Mouse (Mus musculus): ENCODE data around the gene Rhbdl1.

The Rhbdl1 gene

DNA sequence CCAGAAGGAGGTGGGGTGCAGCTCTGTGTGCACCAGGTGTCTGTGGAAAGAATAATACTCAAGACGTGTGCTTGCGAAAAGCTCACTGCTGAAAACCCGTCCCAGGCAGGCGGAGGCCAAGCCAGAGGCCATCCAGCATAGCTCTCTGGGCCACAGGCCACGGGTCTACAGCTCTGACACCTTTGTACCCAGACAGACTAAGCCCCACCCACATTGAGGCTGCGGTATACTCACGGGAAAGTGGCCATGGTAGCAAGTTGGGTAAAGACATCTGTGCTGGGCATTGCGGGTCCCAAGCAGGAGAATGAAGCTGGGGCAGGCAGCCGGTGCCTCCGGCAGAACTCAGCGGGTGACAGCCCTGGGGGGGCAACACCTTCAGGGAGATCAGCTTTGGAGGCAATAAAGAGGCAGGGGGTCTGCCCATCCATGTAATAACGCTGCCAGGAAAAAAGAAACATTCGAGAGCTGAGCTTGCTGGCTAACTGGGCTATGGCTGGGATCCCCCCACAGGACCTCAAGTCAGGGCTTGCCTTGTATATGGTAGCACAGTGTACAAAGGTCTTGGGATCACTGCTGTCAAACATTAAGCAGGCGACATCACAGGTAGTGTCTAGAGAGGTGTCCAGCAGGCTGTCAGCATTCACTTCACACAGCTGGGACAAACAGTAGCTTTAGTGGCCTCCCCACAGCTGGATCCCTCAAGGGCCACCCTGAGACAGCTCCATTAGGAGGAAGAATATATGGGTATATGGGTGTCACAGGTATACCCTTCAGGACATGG lies 2.5 kb upstream of the Rhbdl1 start:
- no peak for DNase-seq (ENCODE audit: low spot score)

DNA sequence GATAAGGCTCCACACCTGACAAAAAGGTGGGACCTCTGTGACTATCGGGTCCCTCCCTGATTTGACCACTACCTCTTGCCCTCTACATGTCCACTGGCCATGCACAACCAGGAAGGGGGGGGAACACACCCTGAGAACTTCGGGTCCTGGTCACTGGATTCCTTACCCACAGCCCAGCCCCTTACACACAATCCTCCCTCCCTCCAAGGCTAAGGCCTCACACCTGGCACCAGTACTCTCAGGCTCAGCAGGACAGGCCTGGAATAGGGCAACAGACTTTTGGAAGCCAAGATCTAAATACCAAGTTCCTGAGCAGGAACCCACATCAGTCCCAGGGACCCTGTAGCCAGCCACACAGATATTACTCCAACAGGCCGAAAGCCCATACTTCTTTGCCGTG lies 1.8 kb upstream of the Rhbdl1 start:
- no peak for DNase-seq (ENCODE audit: low spot score)

DNA sequence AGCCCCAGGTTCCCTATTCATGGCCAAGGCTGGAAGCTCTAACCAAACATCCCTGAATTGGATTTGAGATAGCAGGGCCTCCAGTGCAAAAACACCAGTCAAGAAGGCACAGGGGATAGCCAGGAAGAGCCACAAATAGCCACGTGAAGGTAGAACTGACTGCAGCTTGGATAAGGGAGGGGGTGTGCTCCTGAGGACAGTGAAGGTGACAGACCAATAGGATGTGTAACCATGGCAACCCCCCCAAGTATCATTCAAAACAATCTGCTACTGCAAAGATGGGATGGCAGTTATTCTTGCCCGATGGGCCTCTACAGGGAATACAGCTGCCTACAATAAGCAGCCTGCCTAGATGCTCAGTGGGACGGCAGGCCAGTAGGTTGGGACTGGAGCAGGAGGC lies 438 bp upstream of the Rhbdl1 start:
- DNase-seq (ENCODE audit: low spot score), result no peak

DNA sequence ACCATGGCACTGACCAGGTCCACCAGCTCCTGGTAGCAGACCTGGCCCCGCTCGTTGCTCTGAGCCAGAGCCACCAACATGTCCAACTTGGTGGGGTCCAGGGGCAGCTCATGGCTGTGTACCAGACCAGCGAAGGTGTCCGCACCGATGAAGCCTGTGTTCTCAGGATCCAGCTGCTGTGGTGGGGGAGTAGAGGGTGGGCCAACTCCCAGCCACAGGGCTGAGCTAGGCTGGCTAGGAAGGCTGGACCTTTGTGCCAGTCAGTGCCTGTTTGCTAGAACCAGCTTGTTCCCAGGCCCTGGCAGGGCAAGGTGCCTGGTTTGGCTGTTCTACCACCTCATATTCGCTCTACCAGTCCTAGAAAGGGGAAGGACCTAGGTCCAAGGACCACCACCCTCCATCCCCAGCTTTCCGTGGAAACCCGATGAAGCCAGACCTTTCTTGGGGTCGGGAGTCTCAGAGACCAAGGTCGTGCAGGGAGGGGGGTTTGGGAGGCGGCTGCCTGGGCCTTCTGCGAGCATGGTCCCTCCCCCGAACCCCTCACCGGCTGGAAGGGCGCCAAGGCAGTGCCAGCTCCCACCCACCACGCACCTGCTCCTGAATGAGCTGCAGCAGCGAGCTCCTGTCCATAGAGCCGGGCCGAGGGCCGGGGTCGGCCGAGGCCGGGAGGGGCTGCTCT lies 559 bp downstream of the Rhbdl1 start:
- no peak for DNase-seq (ENCODE audit: low spot score)

DNA sequence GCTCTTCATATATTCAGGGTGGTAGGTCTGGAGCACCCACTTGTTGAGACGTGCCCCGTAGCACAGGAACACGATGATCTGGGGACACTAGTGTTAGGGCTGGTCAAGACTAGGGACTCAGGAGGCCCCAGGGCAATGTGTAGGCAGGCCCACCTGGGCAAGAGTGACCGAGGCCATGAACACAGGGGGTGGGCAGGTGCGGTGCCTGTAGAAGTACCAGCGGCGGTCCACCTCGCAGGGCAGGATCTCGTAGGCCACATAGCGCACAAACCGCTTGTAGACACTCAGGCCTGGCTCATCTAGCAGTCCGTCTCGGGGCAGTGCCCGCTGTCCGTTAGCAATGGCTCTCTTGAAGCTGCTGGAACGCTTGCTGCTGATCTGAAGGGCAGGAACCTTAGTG lies 1.3 kb downstream of the Rhbdl1 start:
- no peak for DNase-seq (ENCODE audit: low spot score)

DNA sequence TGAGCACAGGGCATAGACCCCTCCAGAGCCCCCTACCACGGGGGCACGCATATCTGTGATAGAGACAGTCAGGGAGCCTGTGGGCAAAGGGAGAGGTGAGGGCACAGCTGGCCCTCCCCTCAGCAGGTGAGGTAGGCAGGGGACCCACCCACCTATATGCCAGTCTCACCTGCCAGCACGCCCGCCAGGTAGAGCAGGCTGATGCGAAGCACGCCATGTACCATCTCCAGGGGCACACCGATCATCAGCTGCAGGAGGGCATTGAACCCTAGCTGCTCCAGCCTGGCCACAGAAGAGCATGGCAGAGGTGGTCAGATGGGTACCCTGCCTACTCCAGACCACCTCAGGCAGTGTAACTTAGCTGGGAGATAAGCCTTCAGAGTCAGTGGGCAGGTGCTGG lies 1.8 kb downstream of the Rhbdl1 start:
- DNase-seq (ENCODE audit: low spot score), result no peak

DNA sequence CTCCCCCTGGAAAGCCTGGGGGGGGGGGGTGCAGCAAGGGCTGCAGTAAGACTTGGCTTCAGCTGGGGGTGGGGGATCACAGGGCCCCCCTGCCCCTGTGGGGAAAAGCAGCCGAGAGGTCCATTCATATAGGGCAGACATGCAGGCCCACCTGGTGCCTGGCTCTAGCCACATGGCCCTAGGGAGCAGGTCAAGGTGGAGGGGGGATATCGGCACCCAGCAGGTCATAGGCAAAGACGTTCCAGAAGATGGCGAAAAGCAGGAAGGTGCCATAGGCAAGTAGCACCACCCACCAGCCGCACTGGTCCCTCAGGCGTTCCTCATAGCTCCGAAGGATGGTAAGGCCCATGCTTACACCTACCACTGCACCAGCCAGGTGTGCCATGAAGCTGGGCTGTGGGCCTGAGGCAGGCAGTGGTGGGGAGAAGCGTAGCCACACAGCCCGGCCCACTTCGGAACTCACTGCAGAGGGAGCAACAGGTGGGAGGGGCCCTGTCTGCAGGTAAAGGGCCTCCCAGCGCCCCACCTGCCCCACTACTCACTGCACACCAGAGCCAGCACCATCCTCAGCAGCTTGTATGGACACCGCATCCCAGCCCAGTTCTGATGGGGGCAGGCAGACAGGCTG lies 2.4 kb downstream of the Rhbdl1 start:
- no peak for DNase-seq (ENCODE audit: low spot score)

DNA sequence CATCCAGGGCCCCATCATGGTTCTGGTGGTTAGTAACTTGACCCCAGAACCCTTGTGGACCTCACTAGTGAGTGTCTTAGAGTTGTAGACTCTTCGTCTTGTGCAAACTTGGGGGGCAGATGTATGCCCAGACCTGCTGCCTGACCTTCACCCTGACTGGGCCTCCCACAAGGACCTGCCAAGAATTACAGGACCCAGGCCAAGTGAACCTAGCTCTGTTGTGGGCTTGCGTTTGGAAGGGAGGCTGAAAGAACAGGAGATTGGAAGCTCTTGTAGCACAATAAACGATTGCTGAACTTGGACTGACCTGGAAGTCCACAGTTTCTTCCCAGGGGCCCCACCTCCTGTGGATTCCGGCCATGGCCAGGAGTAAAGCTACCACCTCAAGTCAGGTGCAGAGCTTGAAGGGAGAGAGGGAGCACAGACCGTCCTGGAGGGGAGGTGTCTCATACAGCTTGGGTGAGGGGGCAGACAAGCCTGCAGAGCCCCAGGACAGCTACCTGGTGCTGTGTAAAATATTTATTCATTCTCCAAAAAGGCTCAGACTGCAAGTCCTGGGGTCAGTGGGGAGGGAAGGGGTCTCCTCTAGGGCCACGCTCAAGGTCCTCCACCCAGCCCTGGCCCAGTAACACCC lies 3.0 kb downstream of the Rhbdl1 start:
- no peak for DNase-seq (ENCODE audit: low spot score)

DNA sequence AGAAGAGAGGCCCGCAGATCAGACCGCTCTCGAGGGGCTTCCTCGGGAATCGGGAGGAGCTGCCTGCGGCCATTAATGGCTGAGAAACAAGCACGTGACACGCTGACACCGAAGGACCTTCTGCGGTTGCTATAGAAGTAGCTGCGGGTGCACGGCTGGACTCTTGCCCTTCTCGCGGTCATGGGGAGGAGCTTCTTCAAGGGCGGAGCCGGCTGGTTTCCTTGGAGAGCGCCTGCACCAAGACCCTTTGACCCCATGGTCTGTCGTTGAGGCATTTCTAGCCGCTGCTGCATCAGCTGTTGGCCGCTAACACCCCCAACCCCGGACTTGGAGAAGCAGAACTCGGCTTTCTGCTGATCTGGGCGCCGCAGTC lies 3.8 kb downstream of the Rhbdl1 start, which contains the start of gene Stub1:
Stub1 (minus strand) TSS at position 114 of the 373 bp plus-strand sequence.
- DNase-seq (ENCODE audit: low spot score), result peak; percentile 61

DNA sequence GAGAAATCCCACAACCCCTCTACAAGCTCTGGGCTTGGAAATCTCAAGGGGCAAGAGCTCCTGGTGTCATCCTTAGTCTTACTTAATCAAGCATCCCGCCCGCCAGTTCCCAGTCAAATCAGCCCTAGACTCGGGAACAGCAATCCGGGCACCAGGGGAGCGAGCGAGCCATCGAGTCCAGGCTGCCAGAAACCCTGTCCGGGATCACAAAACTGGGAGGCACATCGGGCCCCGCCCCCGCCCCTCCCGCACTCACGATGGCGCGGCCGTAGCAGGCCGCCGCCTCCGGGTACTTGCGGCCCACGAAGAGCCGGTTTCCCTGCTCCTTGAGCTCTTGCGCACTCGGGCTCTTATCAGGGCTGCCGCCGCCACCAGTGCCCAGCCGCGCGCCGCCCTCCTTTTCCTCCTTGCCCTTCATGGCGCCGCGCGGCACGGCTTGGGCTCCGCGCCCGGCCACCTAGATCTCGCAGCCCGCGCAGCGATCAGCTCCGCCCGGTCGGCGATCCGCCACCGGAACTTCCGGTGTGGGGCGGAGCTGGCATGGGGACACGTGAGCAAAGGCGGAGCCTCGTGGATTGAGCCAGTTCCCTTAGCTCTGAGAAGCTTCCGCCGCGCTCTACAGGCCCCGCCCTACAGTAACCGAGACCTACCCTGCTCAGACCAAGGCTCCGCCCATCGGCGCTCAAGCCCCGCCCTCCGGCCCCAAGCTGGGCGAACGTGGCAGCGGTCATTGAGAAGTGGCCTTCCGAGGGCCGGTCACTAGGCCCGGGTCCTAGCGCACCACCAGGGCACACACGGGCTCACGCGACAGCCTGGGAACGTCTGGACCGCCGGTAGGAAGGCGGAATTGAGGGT lies 4.4 kb downstream of the Rhbdl1 start:
- peak; percentile 98 for DNase-seq (ENCODE audit: low spot score)

DNA sequence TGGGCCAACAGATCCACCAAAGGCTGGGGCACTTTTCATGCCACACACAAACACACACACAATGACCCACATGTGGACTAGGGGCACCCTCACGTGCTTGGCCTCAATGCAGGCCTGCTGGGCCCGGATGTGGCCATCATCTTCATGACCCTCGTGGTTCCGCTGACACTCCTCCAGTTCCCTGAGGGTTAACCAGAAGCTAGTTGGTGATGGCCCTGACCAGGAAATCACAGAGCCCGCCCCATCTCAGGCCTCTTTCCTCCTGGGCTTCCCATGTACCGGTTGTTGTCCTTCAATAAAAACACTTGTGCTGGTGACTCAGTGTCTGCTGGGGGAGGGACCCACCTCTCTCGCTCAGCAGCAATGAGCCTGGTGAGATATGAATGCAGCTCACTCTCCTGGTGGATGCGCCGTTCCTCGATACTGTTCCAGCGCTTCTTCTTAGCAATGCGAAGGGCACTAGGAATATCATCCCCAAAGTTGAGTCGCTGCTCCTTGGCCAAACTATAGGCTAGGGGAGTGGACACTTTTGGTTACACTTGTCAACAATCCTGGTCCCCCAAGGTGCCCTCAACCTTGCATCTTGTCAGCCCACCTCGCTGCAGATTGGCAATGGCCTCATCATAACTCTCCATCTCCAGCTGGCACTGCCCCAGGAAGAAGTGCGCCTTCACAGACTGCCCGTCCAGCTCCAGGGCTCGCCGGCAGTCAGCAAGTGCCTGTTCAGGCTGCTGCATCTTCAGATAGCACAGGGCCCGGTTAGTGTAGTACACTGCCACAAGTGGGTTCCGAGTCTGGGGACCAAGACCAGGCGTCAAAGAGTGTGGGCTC lies 5.4 kb downstream of the Rhbdl1 start:
- no peak for DNase-seq (ENCODE audit: low spot score)

DNA sequence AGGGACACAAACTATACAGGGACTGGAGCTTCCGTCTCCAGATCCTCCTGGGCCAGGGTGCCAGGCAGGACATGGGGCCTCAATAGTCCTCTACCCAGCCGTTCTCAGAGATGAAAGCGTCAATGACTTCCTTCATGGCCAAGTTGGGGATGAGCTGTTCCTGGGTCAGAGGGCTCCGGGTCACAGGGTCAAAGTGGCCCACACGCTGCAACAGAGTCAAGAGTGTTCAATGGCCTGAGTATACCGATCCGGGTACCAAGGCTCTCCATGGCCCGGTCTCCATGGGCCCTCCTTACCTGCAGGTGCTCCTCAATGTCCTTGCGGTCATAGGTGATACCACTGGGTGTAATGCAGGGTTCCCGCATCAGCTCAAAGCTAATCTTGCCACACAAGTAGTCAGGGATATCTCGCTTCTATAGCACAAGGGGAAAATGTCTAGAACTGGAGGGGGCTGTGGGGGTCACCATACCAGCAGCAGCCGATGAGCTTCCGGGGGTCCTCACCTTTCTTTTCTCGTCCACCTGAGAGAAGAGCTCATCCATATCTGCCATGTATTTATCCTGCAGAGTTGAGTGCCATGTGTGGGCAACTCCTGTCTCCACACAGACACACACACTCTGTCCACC lies 6.2 kb downstream of the Rhbdl1 start:
- no peak for DNase-seq (ENCODE audit: low spot score)

DNA sequence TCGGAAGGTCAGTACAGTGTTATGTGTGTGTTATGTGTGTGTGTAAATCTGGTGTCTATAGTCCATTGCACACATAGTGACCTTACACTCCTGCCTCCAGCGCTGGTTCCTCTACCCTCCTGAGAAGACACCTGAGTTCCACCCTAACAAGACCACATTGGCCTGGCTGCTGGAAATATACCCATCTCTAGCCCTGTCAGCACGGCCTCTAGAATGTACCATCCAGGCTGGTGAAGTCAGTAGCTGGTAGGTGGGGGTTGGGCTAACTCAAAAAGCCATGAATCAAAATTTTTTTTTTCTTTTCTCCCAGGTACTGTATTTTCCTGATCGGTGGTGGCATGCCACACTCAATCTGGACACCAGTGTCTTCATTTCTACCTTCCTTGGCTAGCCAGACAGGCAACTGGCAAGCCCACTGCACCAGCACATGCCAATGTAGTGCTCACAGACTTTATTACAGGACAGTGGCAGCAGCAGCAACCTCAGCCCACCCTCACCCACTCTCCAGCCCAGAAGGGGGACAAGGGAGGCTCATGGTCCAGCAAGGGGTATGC lies 6.8 kb downstream of the Rhbdl1 start:
- no peak for DNase-seq (ENCODE audit: low spot score)

DNA sequence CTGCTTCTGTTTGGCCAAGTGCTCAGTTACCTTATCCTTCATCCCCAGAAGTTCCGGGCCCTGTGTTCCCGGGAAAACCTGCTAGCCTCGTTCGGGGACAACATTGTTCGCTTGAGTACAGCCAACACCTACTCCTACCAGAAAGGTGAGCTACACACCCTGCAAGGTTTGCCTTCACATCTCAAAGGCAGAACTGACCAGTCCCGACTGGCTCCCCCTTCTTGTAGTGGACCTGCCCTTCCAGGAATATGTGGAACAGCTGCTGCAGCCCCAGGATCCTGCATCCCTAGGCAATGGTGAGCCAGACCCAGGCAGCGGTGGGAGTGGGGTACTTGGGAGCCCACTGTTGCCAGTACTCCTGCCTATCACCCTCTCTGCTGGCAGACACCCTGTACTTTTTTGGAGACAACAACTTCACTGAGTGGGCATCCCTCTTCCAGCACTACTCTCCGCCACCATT lies 7.5 kb downstream of the Rhbdl1 start:
- DNase-seq (ENCODE audit: low spot score), result no peak

DNA sequence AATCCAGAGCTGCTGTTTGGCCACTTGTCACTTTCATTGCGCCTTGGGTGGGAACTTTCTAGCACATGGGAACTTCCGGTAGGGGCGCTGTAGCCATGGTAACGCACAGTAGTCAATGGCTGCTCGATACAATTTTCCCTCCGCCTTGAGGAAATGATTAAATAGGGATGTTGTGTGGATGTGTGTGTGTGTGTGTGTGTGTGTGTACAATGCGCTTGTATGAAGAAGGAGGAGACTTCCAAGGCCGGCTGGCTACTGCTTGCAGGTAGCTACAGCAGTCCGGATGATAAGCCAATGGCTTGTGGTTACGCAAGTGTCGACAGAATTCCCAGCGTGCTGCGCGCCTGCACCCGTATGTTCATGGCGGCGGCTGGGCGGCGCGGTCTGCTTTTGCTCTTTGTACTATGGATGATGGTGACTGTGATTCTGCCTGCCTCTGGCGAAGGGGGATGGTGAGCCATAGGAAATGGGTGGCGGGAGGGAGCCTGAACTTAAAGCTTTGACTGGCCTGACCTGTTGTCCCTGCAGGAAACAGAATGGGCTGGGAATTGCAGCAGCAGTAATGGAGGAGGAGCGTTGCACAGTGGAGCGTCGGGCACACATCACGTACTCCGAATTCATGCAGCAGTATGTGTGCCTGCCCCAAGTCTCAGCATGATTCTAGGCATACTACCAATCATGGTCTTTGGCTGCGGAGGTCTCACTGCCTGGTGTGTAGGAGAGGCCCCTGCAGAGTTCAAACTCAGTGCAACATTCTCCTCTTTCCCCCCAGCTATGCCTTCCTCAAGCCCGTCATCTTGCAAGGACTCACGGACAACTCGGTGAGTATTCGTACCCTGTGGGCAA lies 8.2 kb downstream of the Rhbdl1 start, which contains the start of gene Jmjd8:
Jmjd8 (plus strand) TSS at position 156 of the 846 bp plus-strand sequence.
- DNase-seq (ENCODE audit: low spot score), result peak; percentile 71

DNA sequence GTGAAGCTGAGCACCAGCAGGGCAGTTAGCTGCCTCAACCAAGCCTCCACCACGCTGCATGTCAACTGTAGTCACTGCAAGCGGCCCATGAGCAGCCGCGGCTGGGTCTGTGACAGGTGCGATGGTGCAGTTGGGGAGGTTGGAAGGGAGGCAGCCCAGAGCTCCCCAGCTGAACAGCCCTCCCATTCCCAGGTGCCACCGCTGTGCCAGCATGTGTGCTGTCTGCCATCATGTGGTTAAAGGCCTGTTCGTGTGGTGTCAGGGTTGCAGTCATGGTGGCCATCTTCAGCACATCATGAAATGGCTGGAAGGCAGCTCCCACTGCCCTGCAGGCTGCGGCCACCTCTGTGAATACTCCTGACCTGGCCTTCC lies 8.9 kb downstream of the Rhbdl1 start:
- DNase-seq (ENCODE audit: low spot score), result no peak

DNA sequence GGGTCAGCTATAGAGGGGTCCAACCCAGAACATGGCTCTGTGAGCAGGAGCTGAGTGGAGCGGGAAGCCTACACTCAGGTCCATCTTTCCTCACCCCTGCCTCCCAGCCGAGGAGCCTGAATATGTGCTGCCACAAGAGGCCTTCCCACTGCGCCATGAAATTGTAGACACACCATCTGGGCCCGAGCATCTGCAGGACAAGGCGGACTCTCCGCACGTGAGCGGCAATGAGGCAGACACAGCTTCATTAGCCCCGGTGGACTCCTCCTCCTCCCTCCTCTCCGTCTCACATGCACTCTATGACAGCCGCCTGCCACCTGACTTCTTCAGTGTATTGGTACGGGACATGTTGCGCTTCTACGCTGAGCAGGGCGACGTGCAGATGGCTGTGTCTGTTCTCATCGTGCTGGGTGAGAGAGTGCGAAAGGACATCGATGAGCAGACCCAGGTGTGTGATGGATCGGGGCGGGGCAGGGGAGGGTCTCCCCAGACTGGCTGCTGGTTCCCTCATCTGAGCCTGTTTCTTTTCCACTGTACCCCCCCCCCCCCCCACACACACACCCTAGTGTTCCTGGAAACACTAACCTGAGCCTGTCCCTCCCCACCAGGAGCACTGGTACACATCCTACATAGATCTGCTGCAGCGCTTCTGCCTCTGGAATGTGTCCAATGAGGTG lies 9.4 kb downstream of the Rhbdl1 start:
- no peak for DNase-seq (ENCODE audit: low spot score)

DNA sequence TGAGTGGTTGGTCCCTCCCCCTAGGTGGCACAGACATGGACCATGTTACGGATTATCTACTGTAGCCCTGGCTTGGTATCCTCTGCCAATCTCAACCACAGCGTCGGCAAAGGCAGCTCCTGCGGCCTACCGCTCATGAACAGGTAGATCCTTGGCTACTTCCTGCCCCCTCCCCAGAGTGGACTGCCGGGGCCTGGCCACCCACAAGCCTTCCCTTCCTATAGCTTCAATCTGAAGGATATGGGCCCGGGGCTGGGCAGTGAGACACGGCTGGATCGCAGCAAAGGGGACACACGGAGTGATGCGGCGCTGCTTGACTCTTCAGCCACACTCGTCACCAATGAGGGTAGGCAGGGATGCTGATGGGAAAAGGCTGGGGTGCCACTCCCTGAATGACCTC lies 10.1 kb downstream of the Rhbdl1 start:
- DNase-seq (ENCODE audit: low spot score), result no peak
